Mouse (Mus musculus) olfactory bulb, adult 2 months (tissue): ENCODE data around the gene Dvl2. TPM values are rescaled to one million over a fixed set of nuclear protein-coding genes. Genes with fewer than 3 reads are reported as not detected.
A peak's percentile ranks its signal among the peaks of the same experiment; 100 is the strongest.

Experiments
- H3K27ac ChIP-seq: fragments of 200-500 bp; 2 replicates; pipeline ENCODE4 v1.5.1; 2012; ENCODE audit warnings: low read depth, low read length; ENCODE audit not compliant: insufficient read depth
- H3K4me1 ChIP-seq: fragments of 200-500 bp; 2 replicates; pipeline ENCODE4 v1.6.1; 2012; ENCODE audit warnings: low read length; ENCODE audit not compliant: control insufficient read depth, insufficient read depth
- H3K4me3 ChIP-seq: fragments of 200-500 bp; 2 replicates; pipeline ENCODE4 v1.5.1; 2012; ENCODE audit warnings: mild to moderate bottlenecking, low read depth, low read length, moderate library complexity; ENCODE audit not compliant: insufficient read depth
- CTCF ChIP-seq: fragments of 200-500 bp; IDR thresholded peaks from 2 replicates; pipeline ENCODE4 v1.5.1; 2012; ENCODE audit warnings: low read depth, mild to moderate bottlenecking, low read length, moderate library complexity; ENCODE audit not compliant: insufficient read depth
- POLR2A ChIP-seq: fragments of 200-500 bp; IDR thresholded peaks from 2 replicates; pipeline ENCODE4 v1.6.1; 2012; ENCODE audit warnings: mild to moderate bottlenecking, low read depth, low read length, moderate library complexity; ENCODE audit not compliant: insufficient read depth
- WGBS: fragments of 180-500 bp; shearing (Covaris S2); methylation state at CpG from one replicate; pipeline ENCODE4 v1.1.7; 2018; 5-methylcytosine and 5-hydroxymethylcytosine counted together
- polyA plus RNA-seq: library from polyadenylated mRNA; stranded (reverse); fragments of >200 nt; gene quantifications from 2 replicates; pipeline ENCODE4 v1.2.4, GENCODE M21; 2012; ENCODE audit warnings: low replicate concordance; ENCODE audit not compliant: missing spikeins, insufficient read depth, insufficient read length

Dvl2 gene
- polyA plus RNA-seq, 1 experiment: not detected

DNA sequence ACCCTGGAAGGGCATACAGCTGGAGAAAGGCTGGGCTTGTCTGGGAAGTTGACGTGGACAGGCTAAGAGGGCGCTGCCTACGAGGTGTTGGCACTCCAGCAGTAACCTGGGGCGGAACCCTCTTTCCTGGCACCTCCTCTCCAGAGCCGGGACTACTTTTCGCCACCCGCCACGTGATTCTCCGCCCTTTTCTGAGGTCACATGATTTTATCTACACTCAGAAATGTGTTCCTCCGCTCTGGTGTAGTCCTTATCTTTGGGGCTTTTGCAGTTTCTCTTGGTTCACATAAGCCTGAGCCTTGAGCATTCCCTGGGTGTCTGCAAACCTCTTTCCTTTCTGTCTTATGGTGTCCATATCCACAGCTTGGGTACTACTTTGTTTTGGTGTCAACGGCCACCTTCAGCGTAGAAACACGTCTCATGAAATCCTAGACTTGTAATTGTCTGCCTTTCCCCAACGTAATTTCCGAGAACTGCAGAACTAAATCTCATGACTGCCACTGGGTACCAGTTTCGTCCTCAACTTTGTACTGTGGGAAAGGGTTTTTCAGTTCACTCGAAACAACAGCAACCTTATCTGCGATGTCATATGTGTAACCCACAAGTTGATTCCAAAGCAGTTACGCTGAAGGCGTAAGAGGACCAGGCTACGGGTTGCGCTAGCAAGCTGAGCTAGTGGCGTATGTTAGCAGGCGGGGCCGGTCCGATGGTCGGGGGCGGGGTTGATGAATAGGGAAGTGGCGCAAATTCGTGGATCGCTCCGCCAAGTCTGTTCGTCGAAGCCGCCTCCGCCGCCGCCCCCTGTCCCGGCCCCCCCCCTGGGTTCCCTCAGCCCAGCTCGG lies 9.3 kb upstream of the Dvl2 start, which contains the start of gene Gabarap:
Gene Gabarap (plus strand): TSS at position 294 of the 842 bp plus-strand sequence.
- peak within 1 kb of the TSS; percentile 97 for H3K27ac ChIP-seq
- TF ChIP-seq POLR2A: no peak
- no peak for TF ChIP-seq CTCF
- under 1% methylated on average over 40 of the region's 40 CpGs for WGBS
- peak within 1 kb of the TSS; percentile 69 for H3K4me3 ChIP-seq
- H3K4me1 ChIP-seq: peaks cover 4% of the 10 kb centered on the region; the same call in 1 of the 2 replicates

DNA sequence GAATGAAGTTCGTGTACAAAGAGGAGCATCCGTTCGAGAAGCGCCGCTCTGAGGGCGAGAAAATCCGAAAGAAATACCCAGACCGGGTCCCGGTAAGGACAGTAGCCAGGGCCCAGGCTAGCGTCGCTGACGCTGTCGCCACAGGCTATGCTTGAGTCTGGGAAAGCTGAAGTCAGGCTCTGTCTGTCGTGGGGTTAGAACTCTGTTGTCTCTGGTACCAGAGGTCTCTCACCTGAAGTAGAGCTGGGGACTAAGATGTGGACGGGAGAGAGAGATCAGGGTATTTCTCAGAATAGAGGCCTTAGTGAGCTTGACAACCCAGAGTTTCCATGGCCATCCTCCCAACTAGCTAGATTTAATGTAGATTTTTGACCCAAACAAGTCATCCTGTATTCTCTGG lies 8.7 kb upstream of the Dvl2 start:
- 0% methylated on average over 15 of the region's 15 CpGs for WGBS

DNA sequence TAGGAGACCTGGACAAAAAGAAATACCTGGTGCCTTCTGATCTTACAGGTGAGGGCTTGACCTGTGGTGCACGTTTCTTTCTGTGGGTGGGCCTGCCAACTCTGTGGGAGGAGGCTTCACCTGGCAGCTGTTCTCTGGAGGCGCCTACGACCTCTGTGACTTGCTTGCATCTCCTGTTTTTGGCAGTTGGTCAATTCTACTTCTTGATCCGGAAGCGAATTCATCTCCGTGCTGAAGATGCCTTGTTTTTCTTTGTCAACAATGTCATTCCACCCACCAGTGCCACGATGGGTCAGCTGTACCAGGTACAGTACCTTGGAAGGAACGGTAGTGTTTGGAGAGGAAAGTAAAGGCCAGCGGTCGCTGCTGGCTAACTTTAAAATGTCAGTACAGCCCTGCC lies 8.0 kb upstream of the Dvl2 start:
- peak overlapping the region; percentile 31; the same call in 1 of the 2 replicates for H3K4me3 ChIP-seq
- WGBS: 66% methylated on average over 10 of the region's 10 CpGs
- TF ChIP-seq CTCF: no peak
- TF ChIP-seq POLR2A: no peak
- no peak overlapping the region for H3K27ac ChIP-seq
- H3K4me1 ChIP-seq: peaks cover 4% of the 10 kb centered on the region; the same call in 1 of the 2 replicates

More for the DNA sequence above, 8.7 kb upstream of the Dvl2 start:
- TF ChIP-seq CTCF (no peak), POLR2A (peak; percentile 35; the same call in 1 of the 2 replicates)
- H3K4me1 ChIP-seq: peaks cover 4% of the 10 kb centered on the region; the same call in 1 of the 2 replicates
- H3K27ac ChIP-seq: peak overlapping the region; percentile 43
- H3K4me3 ChIP-seq: peak overlapping the region; percentile 69

DNA sequence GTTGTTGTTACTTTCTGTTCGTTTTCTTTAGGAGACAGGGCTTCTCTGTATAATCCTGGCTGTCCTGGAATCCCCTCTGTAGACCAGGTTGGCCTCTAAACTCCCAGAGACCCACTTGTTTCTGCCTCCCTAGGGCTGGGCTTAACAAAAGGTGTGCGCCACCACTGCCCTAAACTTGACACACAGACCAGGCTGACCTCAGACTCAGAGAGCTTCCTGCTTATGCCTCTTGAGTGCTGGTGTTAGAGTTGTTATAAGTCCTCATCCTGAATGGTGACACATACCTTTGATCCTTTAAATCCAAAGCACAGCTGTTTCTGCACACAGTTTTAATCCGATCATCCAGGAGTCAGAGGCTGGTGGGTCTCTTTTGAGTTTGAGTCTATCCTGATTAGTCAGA lies 7.5 kb upstream of the Dvl2 start:
- 76% methylated on average over 3 of the region's 3 CpGs for WGBS
- Histone ChIP-seq H3K4me3 (no peak overlapping the region), H3K4me1 (peaks cover 4% of the 10 kb centered on the region; the same call in 1 of the 2 replicates), H3K27ac (no peak overlapping the region)
- TF ChIP-seq POLR2A (no peak), CTCF (no peak)

DNA sequence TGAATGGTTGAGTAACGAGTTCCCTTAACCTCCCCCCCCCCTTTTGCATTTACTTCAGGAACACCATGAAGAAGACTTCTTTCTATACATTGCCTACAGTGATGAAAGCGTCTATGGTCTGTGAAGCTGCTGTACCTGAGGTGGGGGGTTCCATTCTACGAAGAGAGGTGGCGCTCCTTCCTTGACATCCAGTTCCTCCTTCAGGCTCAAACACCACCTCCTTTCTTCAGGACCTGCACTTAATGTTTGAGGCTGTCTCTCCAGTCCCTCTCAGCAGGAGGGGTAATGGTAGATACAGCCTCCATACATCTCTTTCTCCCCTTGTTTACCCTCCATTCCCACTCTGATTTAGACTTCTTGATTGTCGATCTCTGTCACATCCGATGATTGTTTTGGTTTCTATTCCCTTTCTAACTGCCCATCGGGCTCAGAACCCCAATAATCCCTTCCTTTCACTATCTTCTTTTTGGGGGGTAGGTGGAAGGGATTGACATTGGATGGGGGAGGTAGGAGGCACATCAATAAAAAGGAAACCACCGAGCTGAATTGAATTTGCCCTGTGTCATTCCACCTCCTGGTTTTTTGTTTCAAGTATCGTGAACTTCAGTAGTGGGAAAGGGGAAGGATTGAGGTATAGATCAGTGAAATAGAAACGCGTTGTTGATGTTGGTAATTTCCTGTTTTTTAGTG lies 5.8 kb upstream of the Dvl2 start:
- 86% methylated on average over 11 of the region's 11 CpGs for WGBS
- H3K4me3 ChIP-seq: no peak overlapping the region

DNA sequence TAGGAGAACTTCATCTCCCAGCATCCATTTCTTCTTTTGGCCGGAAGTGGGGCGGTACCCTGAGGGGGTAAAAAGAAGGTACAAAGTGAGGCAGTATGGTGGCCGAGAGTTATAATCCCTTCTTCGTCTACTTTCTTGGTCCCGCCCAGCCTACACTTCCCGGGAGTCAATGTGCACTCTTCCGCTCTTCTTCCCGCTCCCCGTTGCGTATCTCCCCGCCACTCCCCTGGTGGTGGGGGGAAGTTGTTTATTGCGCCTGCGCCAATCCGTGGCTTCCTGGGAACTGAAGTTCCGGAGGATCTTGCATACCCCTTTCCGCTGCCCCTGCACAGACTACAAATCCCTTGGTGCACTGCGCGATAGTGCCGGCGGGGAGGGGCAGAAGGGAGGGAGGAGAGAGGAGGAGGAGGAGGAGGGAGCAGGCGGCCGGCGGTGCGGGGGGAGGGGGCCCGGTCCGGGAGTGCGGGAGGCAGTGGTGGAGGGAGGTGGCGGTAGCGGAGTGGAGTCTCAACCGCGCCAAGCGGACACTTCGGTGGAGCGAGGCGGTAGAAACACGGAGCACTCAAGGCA lies 4.9 kb upstream of the Dvl2 start, which contains the start of gene Phf23:
Gene Phf23 (plus strand): TSS at position 387 of the 570 bp plus-strand sequence.
- H3K4me1 ChIP-seq: peaks cover 6% of the 10 kb centered on the region; the same call in 1 of the 2 replicates
- peak within 1 kb of the TSS; percentile 95 for H3K4me3 ChIP-seq
- TF ChIP-seq POLR2A: peak; percentile 22; the same call in 1 of the 2 replicates
- TF ChIP-seq CTCF: no peak
- H3K27ac ChIP-seq: peak within 1 kb of the TSS; percentile 79
- under 1% methylated on average over 36 of the region's 36 CpGs for WGBS

More for the DNA sequence above, 5.8 kb upstream of the Dvl2 start:
- Histone ChIP-seq H3K4me1 (peaks cover 6% of the 10 kb centered on the region; the same call in 1 of the 2 replicates), H3K27ac (no peak overlapping the region)
- TF ChIP-seq POLR2A (no peak), CTCF (no peak)

DNA sequence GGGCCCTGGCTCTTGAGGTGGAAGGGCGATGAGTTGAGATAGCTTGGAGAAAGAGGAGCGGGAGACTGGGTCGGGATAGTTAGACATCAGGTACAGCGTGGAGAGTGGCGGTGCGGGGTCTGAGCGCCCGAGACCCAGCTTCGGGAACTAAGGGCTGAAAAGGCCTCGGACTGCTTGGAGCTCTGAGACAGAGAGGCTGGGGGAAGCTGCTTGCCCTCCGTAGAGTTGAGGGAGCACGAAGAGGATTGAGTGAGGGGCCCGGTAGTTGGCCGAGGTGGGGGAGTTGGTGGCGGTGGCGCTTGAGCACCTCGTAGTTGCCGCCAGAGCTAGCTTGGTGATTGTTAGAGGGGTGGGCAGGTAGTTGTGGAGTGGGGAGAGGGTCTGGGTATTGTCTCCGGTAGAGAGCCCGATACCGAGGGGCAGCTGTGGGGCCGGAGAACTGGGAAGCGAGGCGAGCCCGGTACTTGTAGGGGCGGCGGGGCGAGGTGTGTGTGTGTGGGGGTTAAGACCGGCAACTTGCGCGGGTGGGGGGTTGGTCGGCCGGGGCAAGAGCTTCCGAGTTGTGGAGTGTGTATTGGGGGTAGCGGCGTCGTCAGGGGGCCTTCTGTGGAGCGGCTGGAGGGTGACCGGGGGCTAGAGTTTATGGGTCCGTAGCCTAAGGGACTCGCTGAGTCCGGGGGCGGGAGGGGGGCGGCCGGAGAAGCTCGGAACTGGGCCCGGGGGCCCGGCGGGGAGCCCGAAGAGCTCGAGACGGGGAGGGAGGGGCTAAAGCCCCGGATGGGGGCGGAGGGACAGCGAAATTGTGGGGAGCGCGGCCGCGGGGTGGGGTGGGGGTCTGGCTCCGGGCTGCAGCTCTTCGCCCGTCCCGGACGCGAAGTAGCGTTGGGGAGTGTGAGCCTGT lies 4.0 kb upstream of the Dvl2 start:
- peak overlapping the region; percentile 79 for H3K27ac ChIP-seq
- under 1% methylated on average over 60 of the region's 66 CpGs for WGBS
- TF ChIP-seq CTCF (no peak), POLR2A (no peak)
- H3K4me3 ChIP-seq: peak overlapping the region; percentile 95
- peaks cover 6% of the 10 kb centered on the region; the same call in 1 of the 2 replicates for H3K4me1 ChIP-seq
